Mouse (Mus musculus): ENCODE measurements around the gene Gast.
A peak's percentile ranks its signal among the peaks of the same experiment; 100 is the strongest.

DNA sequence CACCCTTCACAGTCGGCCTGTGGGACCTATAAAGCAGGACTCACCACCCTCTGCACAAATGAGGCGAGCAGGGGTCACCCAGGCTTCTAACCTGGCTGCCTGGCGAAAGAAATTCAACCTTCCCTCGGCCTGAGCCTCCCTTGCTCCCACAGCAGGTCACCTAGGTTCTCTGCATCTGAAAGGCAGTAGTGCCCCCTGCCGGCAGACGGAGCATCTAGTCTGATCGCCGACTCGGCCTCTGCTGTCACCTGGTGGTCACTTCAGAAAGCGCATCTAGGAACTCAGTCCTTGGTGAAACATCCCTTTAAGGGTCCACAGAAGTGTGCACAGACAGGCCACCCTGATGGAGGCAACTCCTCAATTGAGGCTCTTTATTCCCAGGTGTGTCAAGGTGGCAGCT, 38.9 kb upstream of the Gast start:
- peak; percentile 100 for TF ChIP-seq CTCF (IDR thresholded peaks at IDR 0.05; ENCODE audit: low read depth, low read length)
- peak; percentile 79; the same call in 1 of the 2 replicates for TF ChIP-seq EP300 (IDR thresholded peaks at IDR 0.05; ENCODE audit: insufficient read depth, low read depth, low read length)
- no peak for TF ChIP-seq POLR2A (IDR thresholded peaks at IDR 0.05; ENCODE audit: insufficient read depth, low read length)

Data from ES-Bruce4 (cell line).